Mouse (Mus musculus): ENCODE measurements at regions not wholly inside any gene's neighbourhood (a gene's known extent, or its start where the extent isn't known, plus 50 kb on each side); places are given as distances from the start of the nearest gene placed in this dataset.

- Histone ChIP-seq H3K9ac (ENCODE audit: low read length) (no peak overlapping the region), H3K4me2 (ENCODE audit: low read depth, low read length, severe bottlenecking) (no peak overlapping the region), H3K36me3 (ENCODE audit: control insufficient read depth, insufficient read depth, low read length) (no peaks in the 10 kb centered on the region), H3K4me1 (replicated peaks; ENCODE audit: control insufficient read depth, insufficient read depth, low read length) (no peaks in the 10 kb centered on the region), H3K27me3 (ENCODE audit: control insufficient read depth, insufficient read depth, low read length) (no peaks in the 10 kb centered on the region), H3K27ac (ENCODE audit: low read depth, low read length) (no peak overlapping the region), H3K9me3 (ENCODE audit: control insufficient read depth, low read length) (no peaks in the 10 kb centered on the region), H3K4me3 (ENCODE audit: low read depth, low read length) (no peak overlapping the region)
- no peak for ATAC-seq (replicated peaks; ENCODE audit: low FRiP score)
- no peak for DNase-seq (ENCODE audit: low spot score)
- WGBS, result 83% methylated on average over 1 of the region's 1 CpGs
Measured at GRCm38 (mm10) chr4:67861801-67862200, 1034.4 kb downstream of the Tlr4 start.

DNA sequence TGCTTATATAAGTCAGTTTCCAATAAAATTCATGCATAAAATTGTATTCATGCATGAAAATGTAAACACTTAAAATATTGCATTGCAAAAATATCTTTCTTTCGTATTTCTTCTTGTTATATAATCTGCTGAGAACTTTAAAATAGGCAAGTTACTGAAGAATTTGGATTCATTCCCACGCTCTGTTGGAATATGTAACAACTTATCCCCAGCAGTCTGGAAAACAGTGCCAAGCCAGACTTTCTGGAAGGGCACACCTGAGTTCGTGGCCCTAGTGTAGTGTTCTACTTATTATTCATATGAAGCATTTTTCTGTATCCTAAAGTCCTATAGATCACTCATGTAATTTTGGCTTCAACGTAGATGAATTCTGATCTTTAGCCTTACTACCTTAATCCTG is 1025.6 kb downstream of the Tlr4 start:
- Histone ChIP-seq H3K36me3 (ENCODE audit: control insufficient read depth, insufficient read depth, low read length) (no peaks in the 10 kb centered on the region), H3K9me3 (ENCODE audit: control insufficient read depth, low read length) (no peaks in the 10 kb centered on the region), H3K4me2 (ENCODE audit: low read depth, low read length, severe bottlenecking) (no peak overlapping the region), H3K4me1 (replicated peaks; ENCODE audit: control insufficient read depth, insufficient read depth, low read length) (no peaks in the 10 kb centered on the region), H3K27ac (ENCODE audit: low read depth, low read length) (no peak overlapping the region), H3K27me3 (ENCODE audit: control insufficient read depth, insufficient read depth, low read length) (no peaks in the 10 kb centered on the region), H3K9ac (ENCODE audit: low read length) (no peak overlapping the region), H3K4me3 (ENCODE audit: low read depth, low read length) (no peak overlapping the region)
- 87% methylated on average over 4 of the region's 4 CpGs for WGBS
- ATAC-seq (replicated peaks; ENCODE audit: low FRiP score) (no peak), DNase-seq (ENCODE audit: low spot score) (no peak)

DNA sequence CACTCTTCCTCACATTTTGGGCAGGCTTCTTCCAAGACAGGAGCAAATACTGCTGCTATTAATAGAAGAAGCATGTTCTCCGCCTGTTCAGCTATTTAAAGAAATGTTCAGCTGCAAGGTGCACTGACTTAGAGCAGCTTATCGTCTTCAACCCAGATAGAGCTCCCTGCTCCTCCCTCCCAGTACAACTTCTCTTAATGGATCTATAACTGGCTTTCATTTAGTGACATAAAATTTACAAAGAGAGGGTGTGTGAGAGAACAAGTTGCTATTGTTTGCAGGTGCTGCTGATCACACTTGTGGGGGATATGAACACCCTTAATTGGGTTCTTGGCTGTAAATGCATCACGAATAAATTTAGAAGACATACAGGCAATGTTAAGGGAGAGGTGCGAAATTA is 1006.0 kb downstream of the Tlr4 start:
- ATAC-seq (replicated peaks; ENCODE audit: low FRiP score), result no peak
- Histone ChIP-seq H3K27me3 (ENCODE audit: control insufficient read depth, insufficient read depth, low read length) (no peaks in the 10 kb centered on the region), H3K4me2 (ENCODE audit: low read depth, low read length, severe bottlenecking) (no peak overlapping the region), H3K27ac (ENCODE audit: low read depth, low read length) (no peak overlapping the region), H3K4me1 (replicated peaks; ENCODE audit: control insufficient read depth, insufficient read depth, low read length) (no peaks in the 10 kb centered on the region), H3K9me3 (ENCODE audit: control insufficient read depth, low read length) (no peaks in the 10 kb centered on the region), H3K36me3 (ENCODE audit: control insufficient read depth, insufficient read depth, low read length) (no peaks in the 10 kb centered on the region), H3K4me3 (ENCODE audit: low read depth, low read length) (no peak overlapping the region), H3K9ac (ENCODE audit: low read length) (no peak overlapping the region)
- 76% methylated on average over 4 of the region's 4 CpGs for WGBS
- DNase-seq (ENCODE audit: low spot score), result no peak

- DNase-seq (ENCODE audit: low spot score) (peak; percentile 46), ATAC-seq (replicated peaks; ENCODE audit: low FRiP score) (no peak)
- Histone ChIP-seq H3K36me3 (ENCODE audit: control insufficient read depth, insufficient read depth, low read length) (no peaks in the 10 kb centered on the region), H3K27ac (ENCODE audit: low read depth, low read length) (no peak overlapping the region), H3K9ac (ENCODE audit: low read length) (no peak overlapping the region), H3K4me1 (replicated peaks; ENCODE audit: control insufficient read depth, insufficient read depth, low read length) (no peaks in the 10 kb centered on the region), H3K4me3 (ENCODE audit: low read depth, low read length) (no peak overlapping the region), H3K9me3 (ENCODE audit: control insufficient read depth, low read length) (no peaks in the 10 kb centered on the region), H3K4me2 (ENCODE audit: low read depth, low read length, severe bottlenecking) (no peak overlapping the region), H3K27me3 (ENCODE audit: control insufficient read depth, insufficient read depth, low read length) (no peaks in the 10 kb centered on the region)
- 57% methylated on average over 1 of the region's 1 CpGs for WGBS
Measured at GRCm38 (mm10) chr4:67825484-67825883, 998.1 kb downstream of the Tlr4 start.

GRCm38 (mm10) chr4:67796050-67796449 is 968.7 kb downstream of the Tlr4 start:
- DNase-seq (ENCODE audit: low spot score) (no peak), ATAC-seq (replicated peaks; ENCODE audit: low FRiP score) (no peak)
- H3K4me1 ChIP-seq (replicated peaks; ENCODE audit: control insufficient read depth, insufficient read depth, low read length), result no peaks in the 10 kb centered on the region
- H3K36me3 ChIP-seq (ENCODE audit: control insufficient read depth, insufficient read depth, low read length), result no peaks in the 10 kb centered on the region
- no peak overlapping the region for H3K27ac ChIP-seq (ENCODE audit: low read depth, low read length)
- WGBS, result 30% methylated on average over 1 of the region's 1 CpGs
- H3K4me2 ChIP-seq (ENCODE audit: low read depth, low read length, severe bottlenecking), result no peak overlapping the region
- H3K4me3 ChIP-seq (ENCODE audit: low read depth, low read length), result no peak overlapping the region
- H3K27me3 ChIP-seq (ENCODE audit: control insufficient read depth, insufficient read depth, low read length), result no peaks in the 10 kb centered on the region
- H3K9me3 ChIP-seq (ENCODE audit: control insufficient read depth, low read length), result no peaks in the 10 kb centered on the region
- no peak overlapping the region for H3K9ac ChIP-seq (ENCODE audit: low read length)

Measured in forebrain, embryonic 11.5 days (tissue).